Mouse (Mus musculus): ENCODE measurements at regions not wholly inside any gene's neighbourhood (a gene's known extent, or its start where the extent isn't known, plus 50 kb on each side); places are given as distances from the start of the nearest gene placed in this dataset.

DNA sequence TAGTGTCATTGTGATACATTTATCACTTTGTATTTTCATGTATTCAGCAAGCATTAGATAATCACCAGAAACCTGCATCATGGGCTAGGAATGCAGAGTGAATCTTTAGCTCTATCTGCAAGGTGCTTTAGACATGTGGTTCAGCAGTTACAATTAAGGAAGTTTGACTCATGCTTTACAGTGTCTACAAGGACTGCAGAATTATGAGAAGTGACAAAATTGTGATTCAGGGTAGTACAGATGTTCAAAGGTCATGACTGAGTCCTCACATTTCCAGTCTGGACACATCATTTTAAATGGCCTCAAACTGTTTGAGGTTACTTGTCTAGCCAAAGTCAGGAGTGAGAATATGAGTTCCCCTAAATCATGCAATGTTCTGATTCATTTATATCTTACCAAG lies 171.3 kb upstream of the Pappa start:
- H3K4me1 ChIP-seq, result no peaks in the 10 kb centered on the region
- no peaks in the 10 kb centered on the region for H3K9me3 ChIP-seq
- no peak overlapping the region for H3K27ac ChIP-seq

DNA sequence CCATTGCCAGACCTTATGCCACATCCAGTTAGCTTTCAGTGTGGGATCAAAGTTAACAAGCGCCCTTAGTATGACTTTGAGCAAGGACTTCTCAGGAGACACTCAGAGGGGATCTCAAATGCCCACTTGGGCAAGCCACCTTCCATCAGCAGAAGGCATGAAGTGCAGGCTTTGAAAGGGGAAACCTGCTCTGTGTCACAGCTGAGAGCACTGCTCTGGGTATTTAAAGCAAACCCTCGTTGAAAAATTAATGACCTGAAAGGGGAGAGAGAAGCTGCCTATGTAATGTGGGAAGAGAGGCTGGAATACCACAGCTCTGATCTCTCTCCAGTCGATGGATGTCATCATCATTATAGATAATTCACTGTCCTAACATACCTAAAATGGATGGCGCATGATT lies 165.1 kb upstream of the Pappa start:
- no peak overlapping the region for H3K4me3 ChIP-seq
- H3K36me3 ChIP-seq, result no peaks in the 10 kb centered on the region
- H3K4me1 ChIP-seq, result no peaks in the 10 kb centered on the region
- no peak for DNase-seq (ENCODE audit: low spot score)
- no peak overlapping the region for H3K27ac ChIP-seq
- 70% methylated on average over 4 of the region's 4 CpGs for WGBS
- H3K27me3 ChIP-seq (ENCODE audit: insufficient read depth, poor library complexity, severe bottlenecking), result no peaks in the 10 kb centered on the region
- H3K9me3 ChIP-seq, result no peaks in the 10 kb centered on the region

More for the DNA sequence above, 171.3 kb upstream of the Pappa start:
- no peaks in the 10 kb centered on the region for H3K27me3 ChIP-seq (ENCODE audit: insufficient read depth, poor library complexity, severe bottlenecking)
- no peak for DNase-seq (ENCODE audit: low spot score)
- H3K36me3 ChIP-seq, result no peaks in the 10 kb centered on the region
- no peak overlapping the region for H3K4me3 ChIP-seq

DNA sequence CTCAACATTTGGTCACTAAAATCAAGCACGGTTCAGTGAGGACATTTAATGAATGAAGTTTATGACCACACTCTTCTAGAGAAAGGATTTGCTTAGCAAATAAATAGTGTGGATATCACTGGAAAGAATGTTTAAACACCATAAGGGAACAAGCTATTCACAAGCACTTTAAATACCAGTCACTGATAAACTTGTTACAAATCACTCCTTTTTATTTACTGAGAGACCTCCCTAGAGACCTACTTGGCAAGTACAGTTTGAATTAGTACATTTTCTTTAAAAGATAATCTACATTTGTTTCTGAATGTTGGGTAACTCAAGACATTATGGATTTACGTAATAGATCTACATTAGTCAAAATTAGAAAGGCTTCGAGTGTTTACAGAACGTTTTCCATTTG lies 162.2 kb upstream of the Pappa start:
- H3K27ac ChIP-seq, result no peak overlapping the region
- WGBS, result 72% methylated on average over 4 of the region's 4 CpGs
- no peak for DNase-seq (ENCODE audit: low spot score)

More for the DNA sequence above, 162.2 kb upstream of the Pappa start:
- Histone ChIP-seq H3K27me3 (ENCODE audit: insufficient read depth, poor library complexity, severe bottlenecking) (no peaks in the 10 kb centered on the region), H3K4me3 (no peak overlapping the region), H3K36me3 (no peaks in the 10 kb centered on the region), H3K4me1 (no peaks in the 10 kb centered on the region), H3K9me3 (no peaks in the 10 kb centered on the region)

Measured in heart, embryonic 10.5 days (tissue).